Mouse (Mus musculus): ENCODE data around the gene Snw1.

GRCm38 (mm10) chr12:87399119-87399819, 72.8 kb downstream of the Snw1 start:
- TF ChIP-seq GATA1 (IDR thresholded peaks at IDR 0.05; ENCODE audit: borderline replicate concordance, low read length) (no peak), FLI1 (IDR thresholded peaks at IDR 0.05; ENCODE audit: low read length) (no peak)

Measured in megakaryocyte, embryonic 14.5 days (primary cell).